Mouse (Mus musculus): Measurements from ENCODE around the gene Tlr9.

Gene Tlr9

GRCm38 (mm10) chr9:106232956-106233355 is 10.6 kb downstream of the Tlr9 start:
- DNase-seq (ENCODE audit: low spot score): no peak

GRCm38 (mm10) chr9:106233953-106234352 is 11.6 kb downstream of the Tlr9 start:
- no peak for DNase-seq (ENCODE audit: low spot score)

DNA sequence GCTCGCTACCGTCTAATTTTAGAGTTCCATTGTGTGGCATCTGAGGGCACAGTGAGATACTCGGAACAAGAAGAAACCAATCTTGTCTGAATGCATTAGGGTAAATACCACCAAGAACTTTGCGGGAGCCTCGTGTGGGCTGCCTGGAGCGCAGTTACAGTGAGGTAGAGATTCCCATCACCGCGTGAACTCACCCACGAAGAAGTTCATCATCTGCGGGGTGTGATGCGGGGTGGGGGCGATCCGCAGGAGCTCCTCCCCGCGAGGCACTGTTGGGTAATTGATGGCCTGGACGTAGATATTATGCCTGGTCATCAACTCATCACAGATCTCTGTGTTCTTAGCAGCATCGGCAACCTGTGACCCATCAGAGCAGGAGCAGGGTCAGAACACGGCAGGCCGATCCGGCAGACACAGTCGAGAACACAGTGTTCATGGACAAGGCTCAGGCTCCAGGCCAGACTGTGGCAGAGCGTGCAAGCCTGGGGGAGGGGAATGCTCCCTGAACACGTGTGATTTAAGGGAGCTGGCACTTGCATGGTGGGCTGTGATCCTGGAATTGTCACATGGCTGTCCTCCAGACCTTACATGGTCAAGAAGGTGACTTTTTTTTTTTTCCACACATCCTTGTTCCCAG is 12.9 kb downstream of the Tlr9 start:
- no peak for DNase-seq (ENCODE audit: low spot score)

GRCm38 (mm10) chr9:106236156-106236817 is 13.9 kb downstream of the Tlr9 start:
- no peak for DNase-seq (ENCODE audit: low spot score)

- no peak for DNase-seq (ENCODE audit: low spot score)
Observed at GRCm38 (mm10) chr9:106236818-106237211, 14.4 kb downstream of the Tlr9 start.

GRCm38 (mm10) chr9:106237401-106237800 is 15.0 kb downstream of the Tlr9 start:
- no peak for DNase-seq (ENCODE audit: low spot score)

- no peak for DNase-seq (ENCODE audit: low spot score)
Observed at GRCm38 (mm10) chr9:106237878-106238277, 15.5 kb downstream of the Tlr9 start.

DNA sequence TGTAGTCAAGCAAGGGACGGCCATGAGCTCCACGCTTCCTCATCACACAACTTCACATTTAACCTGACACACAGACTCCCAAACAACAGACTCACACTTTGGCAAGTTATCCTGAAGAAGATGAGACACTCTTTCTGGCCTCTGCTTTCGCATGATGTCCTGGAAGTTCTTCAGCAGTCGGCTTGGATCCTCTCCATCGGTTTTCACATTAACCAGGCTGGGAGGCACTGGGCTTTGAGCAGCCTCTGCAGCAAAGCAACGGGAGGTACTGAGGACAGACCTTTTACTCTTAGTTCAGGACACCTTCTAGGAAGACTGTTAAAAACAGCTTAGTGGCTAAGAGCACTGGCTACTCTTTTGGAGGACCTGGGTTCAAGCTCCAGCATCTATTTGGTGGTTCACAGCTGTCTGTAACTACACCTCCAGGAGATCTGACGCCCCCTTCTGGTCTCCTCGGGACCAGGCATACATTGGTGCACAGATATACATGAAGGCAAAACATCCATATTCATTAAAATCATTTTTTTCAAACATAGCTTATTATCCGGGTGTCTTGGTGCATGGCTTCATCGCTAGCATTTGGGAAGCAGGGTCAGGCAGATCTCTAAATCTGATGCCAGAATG is 19.3 kb downstream of the Tlr9 start:
- DNase-seq (ENCODE audit: low spot score): no peak

DNA sequence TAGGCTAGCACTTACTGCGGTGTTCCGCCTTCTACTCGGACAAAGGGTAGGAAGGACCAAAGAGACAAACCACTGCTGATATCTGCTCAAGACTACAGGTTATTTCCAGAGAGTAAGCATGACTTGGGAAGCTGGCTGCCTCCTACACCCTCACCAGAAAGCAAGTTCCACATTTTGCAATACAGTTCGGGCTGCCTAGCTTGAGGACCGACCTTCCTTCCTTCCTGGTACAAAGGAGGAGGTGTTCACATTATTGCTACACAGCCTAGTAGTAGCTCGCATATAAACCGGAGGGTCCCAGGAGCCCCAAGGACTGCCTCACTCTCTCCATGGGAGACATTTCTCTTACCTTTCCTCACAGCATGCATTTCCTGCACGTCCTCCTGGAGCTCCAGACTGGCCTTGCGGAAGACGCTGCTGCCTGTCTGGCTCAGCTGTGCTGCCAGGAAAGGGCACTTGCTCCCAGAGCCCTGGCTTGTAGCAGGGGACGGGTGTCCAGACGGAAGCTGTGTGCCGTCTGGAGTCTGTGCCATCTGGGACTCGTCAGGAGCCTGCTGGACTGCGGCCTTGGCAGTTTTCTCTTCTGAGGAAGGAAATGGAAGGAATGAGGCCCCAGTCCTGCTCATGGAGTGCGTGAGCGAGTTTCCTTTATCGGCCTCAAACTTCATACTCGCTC is 20.6 kb downstream of the Tlr9 start:
- no peak for DNase-seq (ENCODE audit: low spot score)

GRCm38 (mm10) chr9:106249550-106249949 is 27.2 kb downstream of the Tlr9 start:
- DNase-seq (ENCODE audit: low spot score): no peak

- no peak for DNase-seq (ENCODE audit: low spot score)
Observed at GRCm38 (mm10) chr9:106250245-106250644, 27.8 kb downstream of the Tlr9 start.

DNA sequence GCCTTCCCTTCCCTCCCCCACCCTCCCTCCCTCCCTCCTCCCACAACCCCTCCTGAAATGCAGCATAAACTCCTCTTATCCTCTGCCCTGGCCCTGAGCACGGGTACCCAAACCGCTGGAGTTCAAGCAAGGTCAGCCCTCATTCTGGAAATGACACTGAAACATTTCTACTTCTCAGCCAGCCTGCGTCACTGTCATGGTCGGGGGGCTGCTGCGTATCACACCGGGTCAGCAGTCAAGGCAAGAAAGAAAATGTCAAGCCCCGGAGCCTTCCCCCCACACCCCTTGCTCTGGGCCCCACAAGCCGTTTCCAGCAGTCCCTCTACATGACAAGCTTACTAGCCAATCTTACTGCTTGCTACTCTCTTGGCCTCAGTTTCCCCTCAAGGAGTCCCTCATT is 28.7 kb downstream of the Tlr9 start:
- DNase-seq (ENCODE audit: low spot score): no peak

- DNase-seq (ENCODE audit: low spot score): no peak
Observed at GRCm38 (mm10) chr9:106254001-106254400, 31.6 kb downstream of the Tlr9 start.

DNA sequence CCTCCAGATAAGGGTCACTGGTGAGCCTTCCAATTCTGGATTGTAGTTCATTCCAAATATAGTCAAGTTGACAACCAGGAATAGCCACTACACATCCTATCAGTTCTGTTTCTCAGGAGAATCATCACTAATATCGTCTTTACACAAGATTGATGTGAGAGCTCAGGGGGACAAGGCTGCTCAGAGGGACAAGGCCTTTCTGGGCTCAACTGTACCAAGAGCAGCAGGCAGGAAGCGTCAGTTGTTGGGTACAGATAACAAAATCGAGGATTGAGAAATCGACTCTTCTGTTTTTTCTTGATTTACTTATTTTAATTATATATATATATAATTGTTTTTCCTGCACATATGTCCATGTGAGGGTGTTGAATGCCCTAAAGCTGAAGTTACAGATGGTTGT is 36.0 kb downstream of the Tlr9 start:
- no peak for DNase-seq (ENCODE audit: low spot score)

GRCm38 (mm10) chr9:106258990-106259389 is 36.6 kb downstream of the Tlr9 start:
- DNase-seq (ENCODE audit: low spot score): no peak

DNA sequence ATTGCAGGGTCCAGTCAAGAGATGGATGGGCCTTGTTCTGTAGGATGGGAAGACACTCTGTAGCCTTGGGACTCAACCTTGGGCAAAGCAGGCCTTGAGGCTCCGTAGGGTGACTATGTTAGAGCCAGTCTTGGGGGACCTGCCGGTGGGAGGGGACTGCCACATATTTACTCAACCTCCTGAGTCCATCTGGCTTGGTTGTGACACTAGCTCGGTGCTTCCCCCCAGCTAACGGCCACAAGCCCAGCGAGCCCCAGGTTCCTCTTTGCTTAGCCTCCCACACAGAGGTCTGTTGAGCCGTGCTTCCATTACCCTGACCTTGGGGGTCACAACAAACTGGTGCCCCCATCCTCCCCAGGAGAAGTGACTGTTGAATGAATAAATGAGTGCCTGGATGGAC is 38.7 kb downstream of the Tlr9 start:
- no peak for DNase-seq (ENCODE audit: low spot score)

DNA sequence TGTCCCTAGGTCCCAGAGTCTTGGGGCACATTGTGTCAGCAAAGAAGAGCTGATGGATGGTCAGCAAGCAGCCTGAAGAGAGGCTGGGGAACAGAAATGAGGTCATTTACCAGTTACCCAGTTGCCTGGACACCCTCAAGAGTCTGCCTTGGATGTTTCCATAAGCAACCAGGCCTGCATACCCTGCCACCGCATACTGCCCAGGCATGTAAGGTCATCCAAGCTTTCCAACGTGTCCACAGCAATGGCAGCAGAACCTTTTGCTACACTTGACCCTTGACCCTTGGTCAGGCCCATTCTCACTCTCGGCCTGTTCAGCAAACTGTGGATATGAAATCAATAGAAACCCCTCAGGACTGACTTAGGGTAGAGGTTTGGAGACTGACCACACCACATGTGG is 39.1 kb downstream of the Tlr9 start:
- DNase-seq (ENCODE audit: low spot score): no peak

DNA sequence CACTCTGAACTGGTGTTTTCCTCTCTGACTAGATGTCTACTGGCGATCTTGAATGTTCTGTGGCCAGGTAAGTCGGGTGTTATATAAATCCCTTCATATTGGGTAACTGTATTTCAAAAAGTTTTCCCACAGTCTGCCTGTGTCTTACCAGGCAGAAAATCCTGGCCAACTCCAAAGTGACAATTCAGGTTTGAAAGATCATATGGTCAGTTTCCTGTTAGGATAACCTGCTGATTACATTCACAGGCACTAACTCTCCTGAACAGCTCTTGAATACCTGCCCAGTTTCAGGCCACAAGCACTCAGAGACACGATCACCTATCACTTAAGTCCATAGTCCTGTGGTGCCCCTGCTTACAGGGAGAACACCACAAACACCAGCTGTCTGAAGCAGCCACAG is 39.7 kb downstream of the Tlr9 start:
- DNase-seq (ENCODE audit: low spot score): no peak

GRCm38 (mm10) chr9:106263381-106263924 is 41.1 kb downstream of the Tlr9 start:
- no peak for DNase-seq (ENCODE audit: low spot score)

GRCm38 (mm10) chr9:106265358-106266075 is 43.1 kb downstream of the Tlr9 start:
- no peak for DNase-seq (ENCODE audit: low spot score)

DNA sequence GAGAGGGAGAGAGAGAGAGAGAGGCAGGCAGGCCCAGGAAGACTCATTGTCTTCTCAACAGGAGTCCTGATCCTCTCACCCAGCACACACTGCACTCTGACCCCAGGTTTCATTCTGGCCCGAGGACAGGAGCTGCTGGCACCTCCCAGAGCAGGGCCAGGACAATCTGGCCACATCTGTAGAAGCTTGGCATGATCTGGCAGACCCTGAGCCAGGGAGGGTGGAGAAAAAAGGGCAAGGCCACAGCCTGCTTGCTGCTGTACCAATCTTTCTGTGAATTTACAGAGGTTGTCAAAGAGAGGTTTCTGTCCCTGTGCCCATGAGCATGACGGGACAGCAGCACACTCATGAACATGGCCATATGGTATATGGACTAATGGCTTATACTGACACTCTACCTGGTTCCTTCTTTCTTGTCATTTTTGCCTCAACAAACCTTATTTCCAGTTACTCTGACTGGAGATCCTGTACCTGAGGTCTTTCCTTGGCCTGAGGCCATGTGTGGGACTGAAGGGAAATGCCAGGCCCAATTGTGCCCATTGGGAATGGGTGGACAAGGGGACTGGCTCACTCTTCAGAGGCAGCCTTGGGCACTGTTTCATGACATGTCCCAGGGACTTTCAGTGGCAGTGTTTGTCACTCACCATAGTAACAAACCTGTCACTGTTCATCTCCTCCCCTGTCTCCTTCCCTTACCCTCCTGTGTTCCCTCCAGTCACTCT is 44.7 kb downstream of the Tlr9 start:
- no peak for DNase-seq (ENCODE audit: low spot score)
